Mouse (Mus musculus): ENCODE measurements at regions not wholly inside any gene's neighbourhood (a gene's known extent, or its start where the extent isn't known, plus 50 kb on each side); places are given as distances from the start of the nearest gene placed in this dataset.

DNA sequence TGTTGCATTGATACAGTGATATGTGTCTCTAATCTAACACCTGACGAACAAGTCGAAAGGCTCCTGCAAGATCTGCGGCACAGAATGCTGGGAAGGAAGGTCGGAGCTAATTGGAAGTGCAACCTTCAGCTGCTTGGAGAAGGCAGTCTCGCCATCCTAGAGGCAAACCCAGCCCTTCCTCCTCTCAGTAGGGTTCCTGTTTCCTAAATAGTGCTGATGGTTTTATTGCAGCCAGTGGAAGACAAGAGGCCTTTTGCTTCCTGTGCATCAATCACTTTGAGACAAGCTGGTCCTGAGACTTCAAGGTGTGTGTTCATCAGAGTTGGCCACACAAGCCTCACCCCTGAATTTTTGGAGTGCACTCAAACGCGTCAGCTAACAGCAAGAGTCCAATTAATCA, 228.4 kb upstream of the Srek1ip1 start:
- WGBS: 42% methylated on average over 7 of the region's 7 CpGs
- no peak overlapping the region for H3K27ac ChIP-seq (ENCODE audit: insufficient read depth, low read length)
- H3K4me3 ChIP-seq (ENCODE audit: extremely low read depth, insufficient read depth, insufficient read length): no peak overlapping the region
- H3K36me3 ChIP-seq (ENCODE audit: control insufficient read depth, insufficient read depth, low read length): no peaks in the 10 kb centered on the region
- no peaks in the 10 kb centered on the region for H3K27me3 ChIP-seq (ENCODE audit: control insufficient read depth, insufficient read depth, low read length)
- TF ChIP-seq POLR2A (IDR thresholded peaks at IDR 0.05; ENCODE audit: low read depth, low read length): no peak
- TF ChIP-seq CTCF (IDR thresholded peaks at IDR 0.05; ENCODE audit: extremely low read depth, insufficient read depth, insufficient read length, insufficient replicate concordance): no peak
- no peaks in the 10 kb centered on the region for H3K4me1 ChIP-seq (ENCODE audit: control insufficient read depth, insufficient read depth, insufficient read length)
- DNase-seq (ENCODE audit: low read depth in 1 of 2, low spot score in 2 of 2): no peak

DNA sequence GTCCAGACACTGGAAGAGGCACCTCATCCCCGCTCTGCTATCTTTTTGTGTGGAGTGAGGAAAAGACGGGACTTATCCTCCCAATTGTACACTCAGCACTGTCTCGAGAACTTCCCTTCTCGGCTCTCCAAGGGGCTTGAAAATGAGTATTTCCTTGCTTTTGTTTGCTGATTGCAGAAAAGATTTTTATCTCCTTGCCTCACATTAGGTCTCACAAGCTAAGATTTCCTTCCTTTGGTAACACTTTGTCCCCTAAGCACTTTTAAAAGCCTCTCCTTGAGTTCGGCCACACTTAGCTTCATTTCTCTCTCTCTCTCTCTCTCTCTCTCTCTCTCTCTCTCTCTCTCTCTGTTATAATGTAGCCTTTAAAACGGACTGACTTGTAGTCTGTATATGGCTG, 222.5 kb upstream of the Srek1ip1 start:
- WGBS: 31% methylated on average over 6 of the region's 6 CpGs
- H3K4me3 ChIP-seq (ENCODE audit: extremely low read depth, insufficient read depth, insufficient read length): no peak overlapping the region
- no peaks in the 10 kb centered on the region for H3K36me3 ChIP-seq (ENCODE audit: control insufficient read depth, insufficient read depth, low read length)
- no peaks in the 10 kb centered on the region for H3K27me3 ChIP-seq (ENCODE audit: control insufficient read depth, insufficient read depth, low read length)
- no peaks in the 10 kb centered on the region for H3K4me1 ChIP-seq (ENCODE audit: control insufficient read depth, insufficient read depth, insufficient read length)
- no peak for DNase-seq (ENCODE audit: low read depth in 1 of 2, low spot score in 2 of 2)
- H3K27ac ChIP-seq (ENCODE audit: insufficient read depth, low read length): no peak overlapping the region
- no peak for TF ChIP-seq POLR2A (IDR thresholded peaks at IDR 0.05; ENCODE audit: low read depth, low read length)
- TF ChIP-seq CTCF (IDR thresholded peaks at IDR 0.05; ENCODE audit: extremely low read depth, insufficient read depth, insufficient read length, insufficient replicate concordance): no peak

DNA sequence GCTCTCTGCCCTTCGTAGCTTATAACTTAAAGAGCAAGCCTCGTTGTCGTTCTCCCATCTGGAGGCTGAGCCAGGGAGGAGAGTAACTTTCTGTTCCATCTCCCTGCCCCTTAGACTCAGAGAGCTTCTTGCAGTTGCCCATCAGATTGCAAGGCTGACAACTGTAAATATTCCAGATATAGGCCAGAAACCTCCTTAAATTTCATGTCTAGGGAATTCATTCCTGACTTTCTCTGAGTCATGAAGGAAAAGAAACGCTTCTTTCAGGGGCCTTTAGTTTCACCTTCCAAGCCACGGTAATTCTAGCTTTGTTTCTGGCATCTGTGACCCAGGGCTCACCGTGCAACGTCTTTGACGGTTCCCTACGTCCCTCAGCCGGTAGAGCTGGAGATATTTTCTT, 220.0 kb upstream of the Srek1ip1 start:
- no peak for DNase-seq (ENCODE audit: low read depth in 1 of 2, low spot score in 2 of 2)
- TF ChIP-seq POLR2A (IDR thresholded peaks at IDR 0.05; ENCODE audit: low read depth, low read length) (no peak), CTCF (IDR thresholded peaks at IDR 0.05; ENCODE audit: extremely low read depth, insufficient read depth, insufficient read length, insufficient replicate concordance) (no peak)
- Histone ChIP-seq H3K36me3 (ENCODE audit: control insufficient read depth, insufficient read depth, low read length) (no peaks in the 10 kb centered on the region), H3K4me3 (ENCODE audit: extremely low read depth, insufficient read depth, insufficient read length) (no peak overlapping the region), H3K27ac (ENCODE audit: insufficient read depth, low read length) (no peak overlapping the region), H3K27me3 (ENCODE audit: control insufficient read depth, insufficient read depth, low read length) (no peaks in the 10 kb centered on the region), H3K4me1 (ENCODE audit: control insufficient read depth, insufficient read depth, insufficient read length) (no peaks in the 10 kb centered on the region; the same call in 1 of the 2 replicates)
- WGBS: 79% methylated on average over 10 of the region's 10 CpGs

DNA sequence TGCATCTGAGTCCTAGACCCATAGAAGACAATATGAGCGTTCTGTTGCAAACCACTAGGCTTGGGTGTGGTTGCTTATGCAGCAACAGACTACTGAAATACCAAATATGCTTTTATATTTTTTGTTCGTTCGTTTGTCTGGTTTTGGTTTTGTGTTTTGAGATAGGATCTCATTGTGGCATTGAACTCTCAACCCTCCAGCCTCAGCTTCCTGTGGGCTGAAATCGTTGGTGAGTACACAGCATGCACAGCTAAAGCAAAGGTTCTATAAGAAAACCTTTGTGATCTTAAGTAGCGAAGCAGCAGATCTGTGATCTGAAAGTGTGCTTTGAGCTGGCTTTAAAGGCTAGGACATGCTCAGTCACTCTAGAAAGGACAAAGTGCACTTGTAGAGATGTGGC, 217.9 kb upstream of the Srek1ip1 start:
- TF ChIP-seq CTCF (IDR thresholded peaks at IDR 0.05; ENCODE audit: extremely low read depth, insufficient read depth, insufficient read length, insufficient replicate concordance): no peak
- TF ChIP-seq POLR2A (IDR thresholded peaks at IDR 0.05; ENCODE audit: low read depth, low read length): no peak
- Histone ChIP-seq H3K27ac (ENCODE audit: insufficient read depth, low read length) (no peak overlapping the region), H3K27me3 (ENCODE audit: control insufficient read depth, insufficient read depth, low read length) (no peaks in the 10 kb centered on the region), H3K4me1 (ENCODE audit: control insufficient read depth, insufficient read depth, insufficient read length) (no peaks in the 10 kb centered on the region; the same call in 1 of the 2 replicates), H3K4me3 (ENCODE audit: extremely low read depth, insufficient read depth, insufficient read length) (no peak overlapping the region), H3K36me3 (ENCODE audit: control insufficient read depth, insufficient read depth, low read length) (no peaks in the 10 kb centered on the region)
- 23% methylated on average over 5 of the region's 5 CpGs for WGBS
- DNase-seq (ENCODE audit: low read depth in 1 of 2, low spot score in 2 of 2): peak in 1 of 2 experiments; percentile 14

DNA sequence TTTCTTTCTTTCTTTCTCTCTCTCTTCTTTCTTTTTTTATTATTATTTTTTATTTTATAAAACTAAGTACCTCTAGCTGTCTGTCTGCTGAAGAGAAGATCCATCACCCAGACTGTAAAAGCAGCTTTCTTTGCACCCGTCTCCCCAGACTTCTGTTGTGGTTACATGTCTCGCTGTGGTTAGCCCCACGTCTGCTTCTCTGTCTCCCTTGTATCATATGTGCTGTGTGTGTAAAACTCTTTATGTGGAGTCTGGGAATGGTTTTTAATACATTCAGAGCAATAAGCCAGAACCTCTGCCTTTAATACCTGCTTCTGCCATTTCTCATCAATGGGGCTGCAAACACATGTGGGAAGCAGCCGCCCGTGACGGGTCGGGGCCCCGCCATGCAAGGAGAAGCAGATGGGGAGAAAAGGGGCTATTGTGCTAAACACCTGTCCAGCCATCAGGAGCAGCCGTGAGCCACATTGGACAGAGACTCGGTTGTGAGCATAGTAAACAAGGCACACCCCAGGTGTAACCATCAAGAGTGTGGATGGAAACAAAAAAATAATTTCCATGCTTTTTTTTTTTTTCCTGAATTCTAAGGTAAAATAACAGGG, 216.0 kb upstream of the Srek1ip1 start:
- TF ChIP-seq POLR2A (IDR thresholded peaks at IDR 0.05; ENCODE audit: low read depth, low read length) (no peak), CTCF (IDR thresholded peaks at IDR 0.05; ENCODE audit: extremely low read depth, insufficient read depth, insufficient read length, insufficient replicate concordance) (no peak)
- Histone ChIP-seq H3K4me3 (ENCODE audit: extremely low read depth, insufficient read depth, insufficient read length) (no peak overlapping the region), H3K27ac (ENCODE audit: insufficient read depth, low read length) (no peak overlapping the region), H3K36me3 (ENCODE audit: control insufficient read depth, insufficient read depth, low read length) (no peaks in the 10 kb centered on the region), H3K27me3 (ENCODE audit: control insufficient read depth, insufficient read depth, low read length) (no peaks in the 10 kb centered on the region), H3K4me1 (ENCODE audit: control insufficient read depth, insufficient read depth, insufficient read length) (no peaks in the 10 kb centered on the region; the same call in 1 of the 2 replicates)
- DNase-seq (ENCODE audit: low read depth in 1 of 2, low spot score in 2 of 2): no peak
- WGBS: 11% methylated on average over 10 of the region's 10 CpGs

DNA sequence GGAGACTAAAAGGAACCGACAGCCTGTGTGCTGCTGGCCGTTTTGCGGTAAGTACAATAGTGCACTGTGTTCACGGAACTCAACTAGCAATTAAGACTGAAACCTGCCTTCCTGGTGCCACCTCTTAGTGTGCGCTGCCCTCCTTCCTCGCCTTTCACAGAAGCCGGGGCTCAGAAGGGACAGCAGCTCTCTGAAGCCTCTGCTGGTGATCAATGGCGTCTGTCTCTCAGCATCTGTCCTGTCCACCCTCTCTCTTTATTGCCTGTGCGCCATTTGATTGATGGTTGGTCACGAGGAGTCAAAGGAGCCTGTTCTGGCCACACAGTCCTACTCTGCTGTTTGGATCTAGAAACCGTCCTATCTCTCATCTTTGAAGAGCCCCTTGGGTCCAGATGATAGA, 214.4 kb upstream of the Srek1ip1 start:
- Histone ChIP-seq H3K4me3 (ENCODE audit: extremely low read depth, insufficient read depth, insufficient read length) (no peak overlapping the region), H3K4me1 (ENCODE audit: control insufficient read depth, insufficient read depth, insufficient read length) (no peaks in the 10 kb centered on the region; the same call in 1 of the 2 replicates), H3K27me3 (ENCODE audit: control insufficient read depth, insufficient read depth, low read length) (no peaks in the 10 kb centered on the region), H3K27ac (ENCODE audit: insufficient read depth, low read length) (no peak overlapping the region), H3K36me3 (ENCODE audit: control insufficient read depth, insufficient read depth, low read length) (no peaks in the 10 kb centered on the region)
- no peak for DNase-seq (ENCODE audit: low read depth in 1 of 2, low spot score in 2 of 2)
- TF ChIP-seq POLR2A (IDR thresholded peaks at IDR 0.05; ENCODE audit: low read depth, low read length) (no peak), CTCF (IDR thresholded peaks at IDR 0.05; ENCODE audit: extremely low read depth, insufficient read depth, insufficient read length, insufficient replicate concordance) (no peak)
- WGBS: 86% methylated on average over 11 of the region's 11 CpGs

DNA sequence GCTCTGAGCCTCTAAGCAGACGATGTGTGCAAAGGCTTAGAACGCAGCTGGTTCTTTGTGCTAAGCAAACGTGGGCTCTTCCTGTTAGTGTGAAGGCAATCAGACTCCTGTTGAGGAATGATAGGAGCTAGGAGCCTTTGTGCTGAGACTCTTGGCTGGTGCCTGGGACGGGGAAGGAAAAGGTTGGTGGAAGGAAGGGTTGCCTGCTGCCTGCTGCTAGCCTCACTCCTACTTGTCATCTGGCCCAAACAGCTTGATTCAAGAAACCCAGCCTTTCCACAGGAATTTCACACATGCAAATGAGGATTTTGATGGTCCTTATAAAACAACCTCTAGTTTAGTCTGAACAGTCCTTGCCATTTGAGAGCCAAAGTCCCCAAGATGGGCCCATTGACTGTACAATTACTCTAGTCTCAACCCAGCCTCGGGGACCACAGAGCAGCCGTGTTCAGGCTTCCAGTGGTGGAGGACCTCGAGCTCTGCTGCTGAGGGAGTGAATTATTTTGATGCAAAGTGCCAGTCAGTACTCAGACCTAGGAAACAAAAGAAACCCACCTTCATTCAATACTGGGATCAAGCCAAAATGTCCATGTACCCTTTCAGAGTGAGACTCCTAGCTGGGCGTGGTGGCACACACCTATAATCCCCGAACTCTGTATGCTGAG, 211.5 kb upstream of the Srek1ip1 start:
- TF ChIP-seq POLR2A (IDR thresholded peaks at IDR 0.05; ENCODE audit: low read depth, low read length) (no peak), CTCF (IDR thresholded peaks at IDR 0.05; ENCODE audit: extremely low read depth, insufficient read depth, insufficient read length, insufficient replicate concordance) (no peak)
- H3K36me3 ChIP-seq (ENCODE audit: control insufficient read depth, insufficient read depth, low read length): no peaks in the 10 kb centered on the region
- no peak for DNase-seq (ENCODE audit: low read depth in 1 of 2, low spot score in 2 of 2)
- H3K27me3 ChIP-seq (ENCODE audit: control insufficient read depth, insufficient read depth, low read length): no peaks in the 10 kb centered on the region
- 82% methylated on average over 9 of the region's 9 CpGs for WGBS
- H3K4me3 ChIP-seq (ENCODE audit: extremely low read depth, insufficient read depth, insufficient read length): no peak overlapping the region
- H3K4me1 ChIP-seq (ENCODE audit: control insufficient read depth, insufficient read depth, insufficient read length): no peaks in the 10 kb centered on the region; the same call in 1 of the 2 replicates
- no peak overlapping the region for H3K27ac ChIP-seq (ENCODE audit: insufficient read depth, low read length)
